Mouse (Mus musculus) ES-E14 (cell line): ENCODE measurements around the gene Igf2bp3.

Experiments
- CHD2 ChIP-seq: IDR thresholded peaks from 2 replicates; pipeline ENCODE4 v1.6.1; 2014; ENCODE audit warnings: mild to moderate bottlenecking, low read depth, low read length, inconsistent platforms
- HCFC1 ChIP-seq: IDR thresholded peaks from 2 replicates; pipeline ENCODE4 v1.6.1; 2012; ENCODE audit warnings: low read length, inconsistent platforms, borderline replicate concordance; ENCODE audit not compliant: insufficient read depth
- MAFK ChIP-seq: IDR thresholded peaks from 2 replicates; pipeline ENCODE4 v1.6.1; 2014; ENCODE audit warnings: mild to moderate bottlenecking, low read depth, low read length, inconsistent platforms; ENCODE audit not compliant: insufficient read depth
- ZC3H11A ChIP-seq: IDR thresholded peaks from 2 replicates; pipeline ENCODE4 v1.6.1; 2012; ENCODE audit warnings: low read depth, mild to moderate bottlenecking, inconsistent platforms, low read length, borderline replicate concordance
- ZNF384 ChIP-seq: IDR thresholded peaks from 2 replicates; pipeline ENCODE4 v1.6.1; 2012; ENCODE audit warnings: low read depth, low read length, inconsistent platforms

- TF ChIP-seq MAFK (no peak), ZC3H11A (0 out of 2 replicates have a peak, but pooled peaks have one; percentile 4), ZNF384 (no peak), HCFC1 (no peak), CHD2 (no peak)
Measured at GRCm38 (mm10) chr6:49247246-49247645, 32.5 kb upstream of the Igf2bp3 start.
